Mouse (Mus musculus) left cerebral cortex, postnatal 14 days (tissue): Measurements from ENCODE around the gene Dnmt3l. TPM values are rescaled to one million over a fixed set of nuclear protein-coding genes. Genes with fewer than 3 reads are reported as not detected.
A peak's percentile ranks its signal among the peaks of the same experiment; 100 is the strongest.
"Not testable (repeated sequence)": the region's sequence is repeated elsewhere in the genome, so short reads cannot be mapped to it uniquely, and the experiment has no call there.

Experiments
- DNase-seq, 2 experiments: peaks; one replicate each; pipeline ENCODE4 v3.0.0; 2021 to 2022; ENCODE audit warnings: low spot score in 2 of 2, mixed read lengths in 1 of 2
- intact Hi-C: fragments of 180-260 bp; cut with DNase I; formaldehyde crosslinking; loops from one replicate; pipeline ENCODE4 v1.15.1; 2025
- long read RNA-seq, 2 experiments: library from polyadenylated mRNA; stranded (forward); transcript quantifications; one replicate each; pipeline ENCODE4 v2.0.0; 2021
- total RNA-seq, 2 experiments: library from RNA; stranded (reverse); gene quantifications; 2 replicates each; pipeline ENCODE4 v1.2.3; 2021

Gene Dnmt3l
- under 1 TPM in 1 of 2 experiments, not detected in 1; 0.33 TPM for total RNA-seq
- long read RNA-seq, experiment 1, result 0 reads
- long read RNA-seq, experiment 2, result 0 reads

- DNase-seq, result no peak
- intact Hi-C loops, result no loop called here
These were observed at the start of gene Dnmt3l for GRCm38 (mm10) chr10:78041647-78042046. Dnmt3l (plus strand) TSS chr10:78041947.

- intact Hi-C loops, result no loop called here
- DNase-seq, result no peak
These were observed 46.1 kb upstream of the Dnmt3l start for GRCm38 (mm10) chr10:77995639-77996038.

- DNase-seq, result no peak
- intact Hi-C loops, result no loop called here
These were observed 41.5 kb upstream of the Dnmt3l start for GRCm38 (mm10) chr10:78000200-78000599.

- intact Hi-C loops, result no loop called here
- peak; percentile 86 to 95 for DNase-seq
These were observed 40.0 kb upstream of the Dnmt3l start for GRCm38 (mm10) chr10:78001796-78002195.

GRCm38 (mm10) chr10:78002316-78002715 is 39.4 kb upstream of the Dnmt3l start:
- intact Hi-C loops, result no loop called here
- DNase-seq, result peak in 1 of 2 experiments; percentile 61

GRCm38 (mm10) chr10:78004479-78005100 is 37.2 kb upstream of the Dnmt3l start:
- intact Hi-C loops, result no loop called here
- DNase-seq, result peak; percentile 57 to 59

- intact Hi-C loops, result no loop called here
- DNase-seq, result no peak
These were observed 35.8 kb upstream of the Dnmt3l start for GRCm38 (mm10) chr10:78005791-78006438.

GRCm38 (mm10) chr10:78007203-78007602 is 34.5 kb upstream of the Dnmt3l start:
- no peak for DNase-seq
- intact Hi-C loops, result no loop called here

GRCm38 (mm10) chr10:78008169-78008568 is 33.6 kb upstream of the Dnmt3l start:
- intact Hi-C loops, result no loop called here
- no peak for DNase-seq

- DNase-seq, result peak; percentile 94 to 95
- intact Hi-C loops, result no loop called here
These were observed 32.4 kb upstream of the Dnmt3l start for GRCm38 (mm10) chr10:78009184-78009944.

- intact Hi-C loops, result no loop called here
These were observed 31.8 kb upstream of the Dnmt3l start, which contains the start of gene Pfkl for GRCm38 (mm10) chr10:78009945-78010293. Pfkl (minus strand) TSS chr10:78010083.

GRCm38 (mm10) chr10:78010335-78010734 is 31.4 kb upstream of the Dnmt3l start:
- no peak for DNase-seq
- intact Hi-C loops, result no loop called here

More at GRCm38 (mm10) chr10:78009945-78010293, 31.8 kb upstream of the Dnmt3l start, which contains the start of gene Pfkl:
- DNase-seq, result no peak

GRCm38 (mm10) chr10:78011116-78011515 is 30.6 kb upstream of the Dnmt3l start:
- intact Hi-C loops, DNase-seq: not testable (repeated sequence)

- intact Hi-C loops, result no loop called here
- DNase-seq, result no peak
These were observed 28.9 kb upstream of the Dnmt3l start for GRCm38 (mm10) chr10:78012661-78013495.

GRCm38 (mm10) chr10:78015489-78015888 is 26.3 kb upstream of the Dnmt3l start:
- DNase-seq, result no peak
- intact Hi-C loops, result loop anchor here (5.0 kb wide), 1 partner anchor 33 kb away; no protein-coding TSS in a partner anchor

- intact Hi-C loops, result loop anchor here (5.0 kb wide), 1 partner anchor 34 kb away; no protein-coding TSS in a partner anchor
- DNase-seq, result no peak
These were observed 25.4 kb upstream of the Dnmt3l start for GRCm38 (mm10) chr10:78016366-78016765.

GRCm38 (mm10) chr10:78018797-78019203 is 22.9 kb upstream of the Dnmt3l start:
- intact Hi-C loops, result loop anchor here (5.0 kb wide), 1 partner anchor 36 kb away; no protein-coding TSS in a partner anchor
- peak; percentile 75 to 84 for DNase-seq

- DNase-seq, result no peak
- intact Hi-C loops, result loop anchor here (5.0 kb wide), 1 partner anchor 37 kb away; no protein-coding TSS in a partner anchor
These were observed 22.5 kb upstream of the Dnmt3l start for GRCm38 (mm10) chr10:78019291-78019690.

- not testable (repeated sequence) for DNase-seq
- intact Hi-C loops, result loop anchor here (5.0 kb wide), 1 partner anchor 38 kb away; no protein-coding TSS in a partner anchor
These were observed 21.8 kb upstream of the Dnmt3l start for GRCm38 (mm10) chr10:78019984-78020383.
